26 mouse cellular contexts compared by ENCODE assay signal in genomic region chr8:128544128-128544846, GRCm38 (mm10).
DNase-seq lines count a peak whose midpoint lies in the region; ATAC-seq and TF ChIP-seq lines count a peak whose summit lies in the region.
"Had no signal": no experiment of that assay in that cellular context is flagged by ENCODE, and none has a peak within 500 bp of the region (broad histone marks: within the 10 kb centered on the region; RNA-seq: fewer than 3 reads in every experiment).

No protein-coding gene starts in this region.

- 79% methylated on average over 2 of the region's 2 CpGs for WGBS in hindbrain, embryonic 15.5 days
- WGBS in hindbrain, embryonic 14.5 days, result 83% methylated on average over 2 of the region's 2 CpGs
- 58% methylated on average over 2 of the region's 2 CpGs for WGBS in lung, postnatal 0 days
- WGBS in embryonic facial prominence, embryonic 14.5 days, result 39% methylated on average over 2 of the region's 2 CpGs
- 34% methylated on average over 2 of the region's 2 CpGs for WGBS in limb, embryonic 13.5 days

- no peaks in the 10 kb centered on the region for H3K9me3 ChIP-seq in hindbrain, embryonic 15.5 days
- no peaks in the 10 kb centered on the region for H3K9me3 ChIP-seq in hindbrain, embryonic 14.5 days (ENCODE audit: control insufficient read depth, low read length)
- H3K9me3 ChIP-seq in lung, postnatal 0 days (ENCODE audit: low read length), result no peaks in the 10 kb centered on the region
- H3K9me3 ChIP-seq in embryonic facial prominence, embryonic 14.5 days (ENCODE audit: control insufficient read depth, low read length), result no peaks in the 10 kb centered on the region
- no peaks in the 10 kb centered on the region for H3K9me3 ChIP-seq in limb, embryonic 13.5 days
- H3K9me3 ChIP-seq: forebrain, embryonic 13.5 days; midbrain, embryonic 12.5 days; neural tube, embryonic 13.5 days had no signal

- H3K4me1 ChIP-seq in hindbrain, embryonic 15.5 days (replicated peaks), result no peaks in the 10 kb centered on the region
- no peaks in the 10 kb centered on the region for H3K4me1 ChIP-seq in hindbrain, embryonic 14.5 days (replicated peaks; ENCODE audit: control insufficient read depth, insufficient read depth, low read length)
- H3K4me1 ChIP-seq in lung, postnatal 0 days (ENCODE audit: insufficient read depth, low read depth, low read length), result no peaks in the 10 kb centered on the region
- H3K4me1 ChIP-seq in embryonic facial prominence, embryonic 14.5 days (ENCODE audit: control insufficient read depth, insufficient read depth, low read length), result peaks cover 4% of the 10 kb centered on the region; the same call in 1 of the 2 replicates
- peaks cover 10% of the 10 kb centered on the region for H3K4me1 ChIP-seq in limb, embryonic 13.5 days
- H3K4me1 ChIP-seq: forebrain, embryonic 13.5 days; midbrain, embryonic 12.5 days had no signal

- H3K36me3 ChIP-seq in hindbrain, embryonic 15.5 days, result no peaks in the 10 kb centered on the region
- no peaks in the 10 kb centered on the region for H3K36me3 ChIP-seq in hindbrain, embryonic 14.5 days (replicated peaks; ENCODE audit: control insufficient read depth, insufficient read depth)
- no peaks in the 10 kb centered on the region for H3K36me3 ChIP-seq in lung, postnatal 0 days (ENCODE audit: insufficient read depth, low read length)
- no peaks in the 10 kb centered on the region for H3K36me3 ChIP-seq in embryonic facial prominence, embryonic 14.5 days (ENCODE audit: control insufficient read depth, insufficient read depth, low read length)
- no peaks in the 10 kb centered on the region for H3K36me3 ChIP-seq in limb, embryonic 13.5 days
- H3K36me3 ChIP-seq: midbrain, embryonic 12.5 days; neural tube, embryonic 13.5 days had no signal

- no peak for TF ChIP-seq EP300 in lung, postnatal 0 days (IDR thresholded peaks at IDR 0.05)

- H3K27me3 ChIP-seq in hindbrain, embryonic 15.5 days, result no peaks in the 10 kb centered on the region
- H3K27me3 ChIP-seq in hindbrain, embryonic 14.5 days (ENCODE audit: control insufficient read depth, insufficient read depth, low read length), result no peaks in the 10 kb centered on the region
- no peaks in the 10 kb centered on the region for H3K27me3 ChIP-seq in lung, postnatal 0 days (replicated peaks; ENCODE audit: insufficient read depth, low read length)
- H3K27me3 ChIP-seq in embryonic facial prominence, embryonic 14.5 days (replicated peaks; ENCODE audit: control insufficient read depth, insufficient read depth, low read length), result no peaks in the 10 kb centered on the region
- H3K27me3 ChIP-seq in limb, embryonic 13.5 days, result no peaks in the 10 kb centered on the region
- H3K27me3 ChIP-seq: forebrain, embryonic 13.5 days; midbrain, embryonic 12.5 days; neural tube, embryonic 13.5 days had no signal

- ATAC-seq in hindbrain, embryonic 15.5 days (ENCODE audit: low FRiP score, low read depth), result peak; percentile 34; the same call in 1 of the 2 replicates
- no peak for ATAC-seq in hindbrain, embryonic 14.5 days (ENCODE audit: low FRiP score)
- peak; percentile 43; the same call in 1 of the 2 replicates for ATAC-seq in lung, postnatal 0 days
- ATAC-seq in embryonic facial prominence, embryonic 14.5 days (ENCODE audit: low read depth), result peak; percentile 87
- peak; percentile 67; the same call in 1 of the 2 replicates for ATAC-seq in limb, embryonic 13.5 days (ENCODE audit: low FRiP score, low read depth)
- ATAC-seq: CD4-positive, CD25-positive, alpha-beta regulatory T cell, adult 4 months; forebrain, embryonic 13.5 days; inflammation-experienced regulatory T-cells, adult 6 months had no signal

- no peak for TF ChIP-seq CTCF in lung, postnatal 0 days (IDR thresholded peaks at IDR 0.05)

- no peak for DNase-seq in hindbrain, embryonic 14.5 days (ENCODE audit: low spot score)
- no peak for DNase-seq in lung, postnatal 0 days (ENCODE audit: low spot score)
- DNase-seq in lung, postnatal 4 days, result no peak
- DNase-seq in embryonic facial prominence, embryonic 14.5 days (ENCODE audit: low spot score), result peak; percentile 85
- DNase-seq in left cerebral cortex, adult 11 months (ENCODE audit: low spot score), result no peak
- no peak for DNase-seq in Muller cell, postnatal 12 days (ENCODE audit: inconsistent ontology term)
- DNase-seq: adrenal gland, postnatal 25 days; cerebellum, adult 11 months; cerebellum, postnatal 10 days; gastrocnemius, postnatal 14 days; heart, postnatal 4 days; kidney, adult 8-10 months; kidney, postnatal 25 days; left cerebral cortex, postnatal 4 days; spleen, adult 18-20 months; thymus, adult 18-20 months; thymus, postnatal 4 days had no signal

- no peak overlapping the region for H3K9ac ChIP-seq in hindbrain, embryonic 15.5 days
- no peak overlapping the region for H3K9ac ChIP-seq in hindbrain, embryonic 14.5 days
- no peak overlapping the region for H3K9ac ChIP-seq in lung, postnatal 0 days (replicated peaks; ENCODE audit: low read depth)
- no peak overlapping the region for H3K9ac ChIP-seq in embryonic facial prominence, embryonic 14.5 days (ENCODE audit: low read depth, low read length)
- no peak overlapping the region for H3K9ac ChIP-seq in limb, embryonic 13.5 days
- H3K9ac ChIP-seq: forebrain, embryonic 13.5 days; liver, embryonic 14.5 days; midbrain, embryonic 12.5 days; neural tube, embryonic 13.5 days had no signal

- no peak overlapping the region for H3K27ac ChIP-seq in hindbrain, embryonic 15.5 days (replicated peaks)
- H3K27ac ChIP-seq in hindbrain, embryonic 14.5 days, result no peak overlapping the region
- H3K27ac ChIP-seq in lung, postnatal 0 days (ENCODE audit: low read length), result no peak overlapping the region
- H3K27ac ChIP-seq in embryonic facial prominence, embryonic 14.5 days (replicated peaks; ENCODE audit: low read depth, low read length), result no peak overlapping the region; the same call in none of the 2 replicates
- H3K27ac ChIP-seq in limb, embryonic 13.5 days, result peak overlapping the region; percentile 2; the same call in 1 of the 2 replicates
- H3K27ac ChIP-seq: forebrain, embryonic 13.5 days; left cerebral cortex, adult 2 months; liver, embryonic 14.5 days; midbrain, embryonic 12.5 days; neural tube, embryonic 13.5 days had no signal

- H3K4me2 ChIP-seq in hindbrain, embryonic 15.5 days, result no peak overlapping the region
- no peak overlapping the region for H3K4me2 ChIP-seq in hindbrain, embryonic 14.5 days (replicated peaks)
- no peak overlapping the region for H3K4me2 ChIP-seq in lung, postnatal 0 days (replicated peaks; ENCODE audit: low read depth, low read length)
- no peak overlapping the region for H3K4me2 ChIP-seq in embryonic facial prominence, embryonic 14.5 days (ENCODE audit: low read depth, low read length)
- no peak overlapping the region for H3K4me2 ChIP-seq in limb, embryonic 13.5 days (replicated peaks)
- H3K4me2 ChIP-seq: forebrain, embryonic 13.5 days; midbrain, embryonic 12.5 days; neural tube, embryonic 13.5 days had no signal

- H3K4me3 ChIP-seq in hindbrain, embryonic 15.5 days, result no peak overlapping the region
- H3K4me3 ChIP-seq in hindbrain, embryonic 14.5 days (replicated peaks; ENCODE audit: low read length), result no peak overlapping the region
- no peak overlapping the region for H3K4me3 ChIP-seq in lung, postnatal 0 days (ENCODE audit: low read depth, low read length)
- H3K4me3 ChIP-seq in embryonic facial prominence, embryonic 14.5 days (ENCODE audit: low read depth, low read length), result no peak overlapping the region
- no peak overlapping the region for H3K4me3 ChIP-seq in limb, embryonic 13.5 days
- H3K4me3 ChIP-seq: forebrain, embryonic 13.5 days; left cerebral cortex, adult 2 months; midbrain, embryonic 12.5 days; neural tube, embryonic 13.5 days had no signal
